Mouse (Mus musculus) left cerebral cortex, postnatal 10 days (tissue): ENCODE measurements around the gene Hes6. TPM values are rescaled to one million over a fixed set of nuclear protein-coding genes. Genes with fewer than 3 reads are reported as not detected.

ENCODE experiments used
- DNase-seq, 2 experiments: peaks; one replicate each; pipeline ENCODE4 v3.0.0; 2021 to 2022; ENCODE audit warnings: low spot score in 2 of 2, mixed read lengths in 1 of 2; ENCODE audit errors: extremely low spot score in 1 of 2
- intact Hi-C: fragments of 180-260 bp; cut with DNase I; formaldehyde crosslinking; loops from one replicate; pipeline ENCODE4 v1.15.1; 2025
- total RNA-seq, 2 experiments: library from RNA; stranded (reverse); gene quantifications; 2 replicates each; pipeline ENCODE4 v1.2.3; 2021

Gene Hes6
- total RNA-seq, 2 experiments from 2014 or later: 26.6 to 27.3 TPM

DNA sequence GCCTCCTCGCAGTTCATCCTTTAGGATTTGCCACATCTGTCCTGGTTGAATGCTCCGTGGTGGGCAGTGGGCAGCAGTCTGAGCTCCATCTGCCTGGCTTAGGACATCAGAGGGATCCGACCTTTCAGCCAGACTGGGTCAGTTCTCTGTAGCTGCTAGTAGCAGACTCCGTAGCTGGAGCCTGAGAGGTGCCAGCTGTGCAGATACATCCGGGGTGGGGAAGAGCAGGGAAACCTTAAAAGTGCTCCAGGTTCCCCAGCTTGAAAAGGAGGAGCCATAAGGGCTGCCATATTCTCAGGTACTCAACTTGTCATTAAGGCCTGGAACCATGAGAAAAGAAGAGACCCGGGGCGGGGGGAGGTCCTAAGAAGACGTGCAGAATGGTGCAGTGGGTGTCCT, 48.0 kb downstream of the Hes6 start:
- DNase-seq: no peak
- intact Hi-C loops: no loop called here

DNA sequence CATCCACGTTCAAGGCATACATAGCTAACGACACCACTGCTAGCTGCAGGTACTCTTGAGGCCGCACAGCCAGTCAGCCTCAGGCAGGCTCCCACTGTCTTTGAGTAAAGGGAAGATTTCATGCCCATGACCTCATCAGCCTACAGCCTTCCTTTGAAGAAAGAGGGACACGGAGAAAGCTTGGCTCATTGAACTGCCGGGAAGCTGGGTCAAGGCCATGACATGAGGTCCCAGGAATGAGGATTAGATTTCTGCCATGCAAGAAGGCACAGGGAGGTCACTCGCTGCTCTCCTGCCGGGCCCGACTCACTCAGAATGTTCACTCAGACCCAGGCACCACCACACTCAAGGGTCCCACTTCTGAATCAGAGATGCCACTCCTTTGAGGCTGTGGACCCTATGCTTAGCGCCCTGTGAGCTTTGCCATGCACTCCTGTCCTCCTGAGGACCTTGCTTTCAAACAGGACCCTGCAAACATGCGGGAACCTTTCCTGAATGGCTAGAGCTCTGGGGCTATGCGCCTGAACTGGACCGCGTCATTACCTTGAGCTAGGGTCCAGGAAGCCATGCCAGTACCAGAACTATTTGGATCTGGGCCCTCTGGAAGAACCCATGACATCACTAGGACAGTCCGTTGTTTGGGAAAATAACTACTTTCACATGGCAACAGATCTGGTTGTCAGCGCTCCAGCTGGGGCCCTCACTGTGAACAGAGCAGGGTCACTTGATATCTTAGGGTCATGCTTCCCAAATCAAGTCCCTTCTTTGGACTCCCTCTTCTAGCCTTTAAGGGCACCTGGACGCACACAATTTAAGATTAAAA, 48.8 kb downstream of the Hes6 start:
- intact Hi-C loops: no loop called here
- DNase-seq: no peak

DNA sequence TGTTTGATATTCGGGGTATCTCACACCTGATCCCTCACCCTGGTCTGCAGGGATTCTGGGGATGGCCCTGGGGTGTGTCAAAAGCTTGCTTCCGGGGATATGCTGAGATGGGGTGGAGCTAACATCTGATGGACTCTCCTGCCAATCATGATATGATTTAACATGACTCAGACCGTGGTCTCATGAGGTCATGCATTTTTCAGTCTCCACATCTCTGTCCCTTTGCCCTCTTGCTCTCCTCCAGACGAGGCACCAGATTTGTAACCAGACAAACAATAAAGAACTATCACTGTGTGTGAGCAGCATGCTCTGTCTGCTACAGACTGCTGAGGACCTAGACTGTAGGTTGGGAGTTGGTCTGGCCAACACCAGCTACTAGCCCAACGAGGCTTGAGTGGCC, 51.7 kb downstream of the Hes6 start:
- DNase-seq: no peak
- intact Hi-C loops: no loop called here

Other genes with a start within 250 kb of the Hes6 start
- gene Ramp1, start 234.2 kb downstream of the Hes6 start, total RNA-seq: 10 to 100 TPM; 33.9 to 37.5 TPM
- gene Ube2f, start 163.7 kb downstream of the Hes6 start, total RNA-seq: 10 to 100 TPM; 47.5 to 50.0 TPM
- 10 to 100 TPM; 10.4 to 10.5 TPM for gene Scly, start 115.7 kb downstream of the Hes6 start, total RNA-seq
- under 1 TPM; 0.13 to 0.14 TPM for gene Espnl, start 92.0 kb downstream of the Hes6 start, total RNA-seq
- not detected for gene Klhl30, start 63.0 kb downstream of the Hes6 start, total RNA-seq
- gene Erfe, start 47.6 kb downstream of the Hes6 start, total RNA-seq: under 1 TPM; 0.39 to 0.41 TPM
- 10 to 100 TPM; 62.9 to 68.6 TPM for gene Ilkap, start 15.2 kb downstream of the Hes6 start, total RNA-seq
- 10 to 100 TPM; 14.6 to 16.0 TPM for gene Per2, start 45.3 kb upstream of the Hes6 start, total RNA-seq
- gene Traf3ip1, start 80.6 kb upstream of the Hes6 start, total RNA-seq: 10 to 100 TPM; 13.7 to 14.4 TPM
- 10 to 100 TPM; 38.8 to 44.4 TPM for gene Asb1, start 126.5 kb upstream of the Hes6 start, total RNA-seq